Mouse (Mus musculus) urinary bladder, postnatal 14 days (tissue): ENCODE measurements at regions not wholly inside any gene's neighbourhood (a gene's known extent, or its start where the extent isn't known, plus 50 kb on each side); places are given as distances from the start of the nearest gene placed in this dataset.

Experiments
- DNase-seq: peaks from one replicate; pipeline ENCODE4 v3.0.0; 2021; ENCODE audit warnings: low spot score

DNA sequence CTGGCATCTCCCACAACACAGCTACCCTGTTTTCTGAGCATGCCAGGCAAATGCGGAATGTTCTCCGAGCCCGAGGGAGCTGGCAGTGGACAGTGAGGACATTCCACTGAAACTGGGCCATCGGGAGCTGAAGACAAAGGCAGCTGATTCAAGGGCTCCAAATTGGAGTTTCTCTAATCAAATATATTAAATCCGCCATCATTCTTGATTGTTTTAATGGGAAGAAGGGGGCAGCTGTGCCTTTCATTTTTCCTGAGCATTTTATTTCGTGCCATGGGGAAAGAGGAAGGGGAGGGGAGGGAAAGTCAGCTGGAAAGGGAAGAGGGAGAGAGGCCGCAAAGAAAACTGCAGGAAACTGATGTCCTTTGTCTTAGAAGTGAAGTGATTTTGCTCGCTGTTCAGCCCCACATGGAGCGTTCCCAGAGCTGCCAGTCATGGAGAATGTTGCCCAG is 373.9 kb downstream of the Cog6 start:
- DNase-seq, result no peak

DNA sequence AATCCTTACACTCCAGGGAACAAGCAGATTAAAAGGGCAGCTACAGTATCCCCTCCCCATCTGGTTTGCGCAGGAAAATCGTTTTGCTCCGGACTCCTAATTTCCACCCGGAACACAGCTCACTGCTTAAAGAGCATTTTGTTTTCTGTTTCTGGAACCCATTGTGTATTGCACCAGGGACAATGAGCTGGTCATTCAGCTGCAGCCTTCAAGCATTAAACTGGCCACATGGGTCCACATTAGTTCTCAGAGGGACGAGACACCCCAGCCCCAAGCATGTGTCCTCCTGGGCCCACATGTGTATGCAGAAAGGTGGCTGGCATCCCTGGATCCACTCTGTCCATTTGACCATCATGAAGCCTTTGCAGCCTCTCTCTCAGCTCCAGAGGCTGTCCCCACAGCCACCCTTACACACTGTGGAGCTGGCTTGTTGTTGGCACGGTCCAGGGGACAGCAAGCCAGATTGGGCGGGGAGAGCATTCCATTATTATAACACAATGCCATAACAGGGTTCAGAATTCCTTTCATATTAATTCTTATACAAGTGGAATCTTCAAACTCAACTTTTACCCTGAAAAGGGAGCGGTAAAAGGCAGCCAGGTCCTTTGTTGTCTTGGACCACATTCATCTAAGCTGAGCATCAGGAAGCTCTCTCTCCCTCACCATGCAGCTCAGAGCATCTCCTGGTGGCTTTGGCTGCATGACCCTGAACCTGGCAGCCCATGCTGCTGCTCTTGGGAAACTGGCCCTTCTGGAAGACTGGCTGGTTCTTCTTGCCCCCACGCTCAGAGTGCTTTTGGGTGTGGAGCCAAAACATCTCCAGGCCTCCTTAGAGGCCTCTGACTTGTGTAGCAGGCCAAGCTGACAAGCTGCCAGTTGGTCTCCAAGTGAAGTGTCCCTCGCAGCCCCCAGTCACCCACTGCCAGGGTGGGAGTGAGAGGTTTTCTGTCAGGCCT is 373.4 kb downstream of the Foxo1 start:
- peak; percentile 38 for DNase-seq

DNA sequence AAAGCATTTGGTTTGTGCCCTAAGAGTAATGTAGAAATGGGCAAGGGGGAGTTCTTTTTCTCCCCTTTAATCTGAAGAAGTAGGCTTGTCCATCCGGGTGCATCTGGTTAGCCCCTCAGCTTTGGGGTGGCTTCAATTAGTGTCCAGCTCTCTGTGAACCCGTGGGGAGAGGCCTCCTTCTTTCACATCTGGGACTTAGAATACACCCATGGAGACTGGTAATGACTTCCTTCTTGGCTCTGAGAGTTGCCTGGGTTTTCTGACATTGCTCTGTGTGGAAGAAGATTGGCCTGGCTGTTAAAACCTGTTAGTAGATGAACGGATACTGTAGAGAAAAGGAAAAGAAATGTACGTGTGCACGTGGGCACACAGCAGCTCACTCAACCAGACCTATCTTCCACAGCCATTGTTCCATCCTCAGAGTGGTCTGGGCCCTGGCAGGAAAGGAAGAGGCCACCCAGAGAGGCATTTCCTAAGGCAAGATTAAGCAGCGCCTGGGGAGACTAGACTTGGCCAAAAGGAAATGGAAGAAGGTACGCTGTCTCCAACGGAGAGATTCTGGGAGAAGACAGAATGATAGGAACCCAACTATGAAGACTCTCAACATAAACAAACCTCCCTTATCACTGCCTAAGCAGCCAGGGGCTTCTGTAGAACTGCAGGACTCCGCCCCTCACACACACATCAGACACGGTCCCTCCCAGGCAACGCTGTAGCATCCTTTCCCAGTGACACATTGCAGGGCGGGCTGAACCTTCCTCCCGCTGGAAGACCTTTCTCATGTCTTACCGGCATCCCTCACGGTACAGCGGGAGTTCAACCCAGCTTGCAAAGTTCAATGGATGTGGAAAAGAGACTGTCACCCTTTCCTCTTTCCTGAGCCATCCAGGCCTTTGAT is 372.4 kb downstream of the Foxo1 start:
- DNase-seq, result no peak

DNA sequence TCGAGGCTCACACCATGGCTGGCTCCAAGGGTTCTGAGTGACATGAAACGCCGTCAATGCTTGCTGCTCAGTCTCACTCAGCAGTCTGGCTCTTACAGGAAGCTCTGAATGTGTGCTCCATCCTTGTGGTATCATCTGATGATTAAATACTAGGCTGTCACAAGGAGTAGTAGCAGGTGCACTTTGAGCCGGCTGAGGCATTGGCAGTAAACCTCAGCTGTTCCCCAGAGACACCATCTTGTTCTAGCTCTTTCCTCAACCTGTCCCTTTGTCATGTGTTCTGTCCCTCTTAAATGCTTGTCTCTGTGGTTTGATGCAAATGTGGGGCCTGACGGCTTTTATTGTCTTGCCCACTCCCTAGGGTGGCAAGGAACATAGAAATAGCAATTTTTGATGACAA is 370.7 kb downstream of the Foxo1 start:
- DNase-seq, result no peak

DNA sequence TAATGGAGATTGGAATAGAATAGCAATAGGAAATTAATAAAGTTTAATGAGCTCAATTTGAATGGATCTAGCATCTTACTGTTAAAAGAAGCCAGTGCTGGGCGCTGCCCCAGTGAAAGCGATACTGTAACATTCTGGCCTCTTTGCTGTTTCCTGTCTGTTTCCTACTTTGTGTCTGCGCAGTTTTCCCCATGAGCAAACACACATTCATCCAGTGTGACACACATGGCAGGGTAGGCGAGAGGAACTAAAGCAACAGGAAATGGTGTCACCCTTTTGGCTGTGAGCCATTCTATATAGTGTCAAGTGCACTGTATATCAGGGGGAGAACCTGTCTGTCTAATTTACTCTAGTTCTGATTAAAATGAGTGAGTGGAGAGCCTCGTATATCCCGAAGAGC is 366.2 kb downstream of the Foxo1 start:
- DNase-seq, result no peak

DNA sequence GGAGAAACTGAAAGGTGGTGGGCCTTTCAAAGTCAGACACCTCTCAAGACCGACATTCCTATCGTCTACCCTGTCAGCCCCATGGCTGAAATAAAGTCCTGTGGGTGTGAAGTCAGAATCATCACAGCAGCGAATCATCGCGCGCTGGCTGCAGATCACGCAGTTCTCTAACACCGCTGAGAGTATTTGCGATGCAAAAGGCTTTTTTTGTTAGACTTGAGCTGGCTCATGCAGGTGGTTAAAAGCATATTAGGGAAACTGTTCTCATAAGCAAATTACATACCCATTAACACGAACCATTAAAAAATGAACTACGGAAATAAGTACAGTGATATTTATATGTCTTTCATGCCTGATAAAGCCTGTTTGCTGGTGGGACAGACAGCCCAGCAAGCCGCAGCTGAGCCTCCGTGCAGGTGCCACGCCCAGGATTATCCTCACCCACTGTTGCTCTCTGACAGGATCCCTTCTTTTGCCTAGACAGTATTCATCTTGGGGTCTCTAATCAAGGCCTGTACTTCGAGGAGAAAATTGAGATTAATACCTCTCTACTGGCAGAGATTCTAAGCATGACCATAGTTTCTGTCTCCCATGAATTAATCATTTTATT is 365.5 kb downstream of the Foxo1 start:
- DNase-seq, result no peak

DNA sequence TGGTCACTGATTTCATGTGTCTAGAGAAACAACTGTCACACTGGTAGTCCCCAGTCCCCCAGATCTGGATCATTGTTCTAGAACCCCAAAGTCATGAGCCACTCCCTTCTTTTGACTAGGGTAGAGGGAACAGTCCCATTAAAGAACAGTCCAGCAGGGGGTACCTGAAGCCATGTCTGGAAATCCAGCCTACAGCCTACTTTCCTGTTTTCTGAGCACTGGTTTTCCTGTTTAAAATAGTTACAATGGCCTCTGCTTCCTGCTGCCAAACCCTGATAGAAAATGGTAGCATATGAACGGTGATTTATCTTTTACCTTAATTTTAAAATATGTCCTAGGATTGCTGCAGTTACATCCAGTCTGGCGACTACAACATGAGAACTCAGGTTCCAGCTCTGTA is 364.5 kb downstream of the Foxo1 start:
- DNase-seq, result no peak

DNA sequence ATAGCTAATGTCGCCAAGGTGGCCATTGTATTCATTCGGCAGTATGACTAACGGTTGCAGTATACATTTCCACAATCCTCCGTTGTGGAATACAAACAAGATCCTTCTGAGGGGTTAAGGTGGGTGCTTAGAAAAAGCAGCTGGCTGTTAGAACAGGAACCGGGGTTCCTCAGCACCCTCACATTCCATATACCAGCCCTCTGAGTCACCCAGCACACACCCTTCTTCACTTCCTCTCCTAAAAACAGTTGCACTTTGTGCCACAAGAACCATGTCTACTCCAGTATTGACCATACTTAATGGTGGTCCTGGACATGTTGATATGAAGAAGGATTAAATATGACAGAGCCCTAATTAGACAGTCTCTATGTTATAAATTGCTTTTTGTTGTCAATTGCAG is 362.1 kb downstream of the Foxo1 start:
- DNase-seq, result no peak

DNA sequence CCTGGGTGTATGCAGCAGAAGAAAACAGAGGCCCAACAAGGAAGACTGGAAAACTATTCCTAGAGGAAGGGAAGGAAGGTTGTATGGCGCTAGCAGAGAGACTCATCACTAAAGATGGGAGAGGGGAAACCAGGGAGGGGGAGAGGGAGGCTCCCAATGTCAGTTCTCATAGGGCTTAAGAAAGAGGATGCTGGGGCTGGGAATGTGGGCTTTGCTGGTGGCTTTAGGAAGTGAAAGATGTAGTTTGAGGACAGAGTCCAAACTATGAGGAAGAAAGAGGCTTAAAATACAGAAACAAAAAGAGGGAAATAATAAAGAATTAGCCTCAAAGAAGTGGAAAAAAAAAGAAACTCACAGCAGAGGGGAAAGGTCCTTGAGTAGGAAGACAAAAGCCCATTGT is 357.0 kb downstream of the Foxo1 start:
- no peak for DNase-seq

DNA sequence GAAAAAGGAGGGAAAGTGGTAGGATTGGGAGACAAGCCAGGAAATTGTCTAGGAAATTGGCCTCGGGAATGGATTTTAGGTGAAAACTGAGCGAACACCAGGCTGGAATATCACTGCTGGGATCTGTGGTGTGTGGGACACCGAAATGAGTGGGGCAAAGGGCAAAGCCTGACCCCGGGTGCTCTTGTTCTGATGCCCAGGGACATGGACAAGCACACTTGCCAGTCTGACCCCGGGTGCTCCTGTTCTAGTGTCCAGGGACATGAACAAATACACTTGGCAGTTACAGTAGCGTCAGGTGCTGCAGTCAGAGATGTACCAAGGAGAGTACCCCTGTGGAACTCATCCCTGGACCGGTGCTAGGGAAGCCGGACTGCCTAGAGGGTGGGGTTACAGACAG is 354.4 kb downstream of the Foxo1 start:
- DNase-seq, result no peak

DNA sequence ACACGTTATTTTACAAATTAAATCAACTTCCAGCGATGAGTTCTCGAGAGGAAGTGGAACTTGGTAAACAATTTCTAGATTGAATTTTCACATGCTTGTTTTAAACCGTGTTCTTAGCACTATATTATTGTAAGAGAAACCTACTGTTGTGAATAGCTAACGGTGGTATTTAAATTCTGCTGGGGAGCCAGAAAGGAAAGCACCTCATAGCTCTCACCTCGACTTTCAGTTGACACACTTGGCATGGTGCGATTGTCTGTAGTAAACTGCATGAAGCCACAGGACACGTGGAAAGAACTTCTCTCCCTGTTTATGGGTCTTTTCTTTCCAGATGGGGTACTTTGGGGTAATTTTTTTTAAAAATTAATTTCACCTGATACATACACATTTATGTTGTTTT is 353.8 kb downstream of the Foxo1 start:
- DNase-seq, result no peak

DNA sequence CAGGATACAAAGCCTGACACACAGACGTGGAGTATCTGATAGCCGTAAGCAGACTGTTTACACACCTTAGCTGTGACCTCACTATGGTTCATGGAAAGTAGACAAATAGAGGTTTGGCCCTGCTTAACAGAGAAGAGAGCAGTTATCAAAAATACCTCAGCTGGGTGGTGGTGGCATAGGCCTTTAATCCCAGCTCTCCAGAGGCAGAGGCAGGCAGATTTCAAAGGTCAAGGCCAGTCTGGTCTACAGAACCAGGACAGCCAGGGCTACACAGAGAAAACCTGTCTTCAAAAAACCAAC is 350.7 kb downstream of the Foxo1 start:
- DNase-seq, result no peak

DNA sequence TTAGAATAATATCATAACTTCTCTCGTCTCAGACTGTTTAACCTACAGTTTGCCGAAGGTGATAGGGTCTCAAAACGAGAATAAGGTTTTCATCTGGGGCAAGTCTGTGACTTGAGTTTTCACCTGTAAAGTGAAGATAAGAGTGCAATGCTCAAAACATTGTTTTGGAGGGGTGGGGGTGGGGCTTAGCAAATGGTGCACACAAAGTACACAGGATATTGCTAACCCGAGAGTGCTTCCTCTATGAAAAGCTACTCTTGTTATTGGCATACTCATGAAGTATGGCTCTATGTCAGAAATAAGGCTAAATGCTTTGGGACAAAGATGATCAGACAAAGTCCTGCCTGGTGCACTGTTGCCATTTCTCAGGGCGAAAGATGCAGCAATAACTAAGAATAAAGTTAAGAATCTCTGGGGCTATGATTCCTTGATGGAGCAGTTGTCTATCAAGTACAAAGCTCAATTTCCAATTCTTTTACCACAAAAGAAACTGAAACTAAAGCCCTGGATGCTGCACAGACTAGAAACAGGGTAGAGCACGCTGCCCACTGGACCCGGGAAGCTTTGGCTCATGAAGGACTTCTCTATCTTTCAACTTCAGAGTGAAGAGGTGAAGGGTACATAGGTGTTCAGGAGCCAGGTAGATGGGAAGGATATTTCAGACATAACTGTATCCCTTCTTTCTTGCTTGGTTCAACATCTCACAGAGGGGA is 350.2 kb downstream of the Foxo1 start:
- no peak for DNase-seq

DNA sequence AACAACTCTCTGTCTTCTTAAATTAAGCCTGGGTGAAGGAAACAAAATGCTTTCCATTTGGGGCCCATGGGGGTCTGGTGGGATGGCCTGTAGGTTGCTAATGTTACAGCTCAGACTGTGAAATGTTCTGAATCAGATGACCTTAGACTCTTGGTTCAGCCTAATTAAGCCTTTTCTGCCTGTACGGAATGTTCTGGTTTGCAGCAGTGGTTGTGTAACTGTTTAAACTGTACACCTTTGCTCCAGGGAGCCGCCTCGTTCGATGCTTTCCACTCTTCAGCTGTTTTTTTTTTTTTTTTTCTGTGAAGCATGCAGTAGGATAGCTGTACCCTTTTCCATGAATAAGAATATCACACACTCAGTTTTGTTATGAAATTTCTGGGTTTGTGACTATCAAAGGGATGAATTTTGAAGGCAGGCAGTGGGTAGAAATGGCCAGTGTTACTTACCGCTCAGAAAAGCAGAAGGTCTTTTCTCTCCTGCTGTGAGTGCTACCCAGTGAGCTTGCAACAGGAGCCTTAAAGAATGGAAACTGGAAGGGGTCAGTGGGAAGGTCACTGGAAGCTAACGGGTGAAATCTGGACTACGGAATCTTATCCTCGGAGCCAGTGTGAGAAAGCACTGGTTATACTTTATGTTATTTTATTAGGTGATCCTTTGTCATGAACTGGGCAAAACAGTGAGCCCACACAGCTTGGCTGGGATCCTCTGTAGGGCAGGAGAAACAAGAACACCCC is 349.4 kb downstream of the Foxo1 start:
- DNase-seq, result no peak

DNA sequence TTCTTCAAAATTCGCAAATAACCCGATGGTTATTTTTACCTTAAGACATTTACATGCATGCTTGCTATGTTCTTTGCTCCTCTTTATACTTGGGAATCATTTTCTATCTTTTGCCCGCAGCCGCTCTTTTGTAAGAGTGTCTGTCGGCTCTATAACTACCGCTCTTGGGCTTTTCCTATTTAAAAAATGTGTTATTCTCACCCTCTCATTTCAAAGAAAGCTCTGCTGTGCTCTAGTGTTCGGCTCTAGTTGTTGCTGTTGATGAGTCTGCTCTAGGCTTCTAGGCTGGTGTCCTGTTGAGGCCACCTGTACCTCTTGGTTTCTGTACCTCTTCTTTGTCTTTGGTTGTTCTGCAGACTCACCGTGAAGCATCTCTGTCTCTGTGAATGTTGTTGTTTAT is 343.7 kb downstream of the Foxo1 start:
- DNase-seq, result no peak

DNA sequence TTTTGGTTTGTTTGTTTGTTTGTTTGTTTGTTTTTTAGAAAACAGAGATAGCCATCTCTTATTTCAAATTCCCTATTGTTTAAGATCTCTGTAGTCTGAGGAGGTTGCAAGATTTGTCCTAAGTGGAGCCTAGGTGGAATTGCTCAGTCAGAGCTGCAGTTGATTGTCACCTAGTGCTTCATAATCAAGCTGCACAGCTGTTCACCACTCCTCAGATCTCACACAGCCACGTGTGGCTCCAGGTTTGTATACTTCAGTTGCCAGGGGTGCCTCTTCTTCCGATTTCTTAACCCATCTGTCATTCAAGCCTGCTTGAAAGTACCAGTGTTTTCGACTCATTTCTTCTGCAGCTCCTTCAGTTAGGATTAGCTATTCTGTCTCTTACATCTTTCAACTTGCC is 342.3 kb downstream of the Foxo1 start:
- no peak for DNase-seq

DNA sequence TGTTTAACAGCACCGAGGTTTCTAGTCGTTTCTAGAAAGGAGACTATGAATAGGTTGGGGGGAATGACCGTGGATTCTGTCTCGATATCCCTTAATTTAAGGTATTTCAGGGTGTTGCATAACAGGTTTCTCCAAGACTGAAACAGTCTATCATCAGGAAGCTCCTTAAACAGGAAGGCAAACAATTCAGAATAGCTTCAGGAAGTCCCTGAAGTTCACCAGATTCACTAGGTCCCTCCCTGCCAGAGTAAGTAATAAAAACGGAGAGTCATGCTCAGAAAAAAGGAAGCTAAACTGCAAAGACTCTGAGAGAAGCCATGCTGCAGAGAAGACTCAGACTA is 339.9 kb downstream of the Foxo1 start:
- DNase-seq, result no peak

DNA sequence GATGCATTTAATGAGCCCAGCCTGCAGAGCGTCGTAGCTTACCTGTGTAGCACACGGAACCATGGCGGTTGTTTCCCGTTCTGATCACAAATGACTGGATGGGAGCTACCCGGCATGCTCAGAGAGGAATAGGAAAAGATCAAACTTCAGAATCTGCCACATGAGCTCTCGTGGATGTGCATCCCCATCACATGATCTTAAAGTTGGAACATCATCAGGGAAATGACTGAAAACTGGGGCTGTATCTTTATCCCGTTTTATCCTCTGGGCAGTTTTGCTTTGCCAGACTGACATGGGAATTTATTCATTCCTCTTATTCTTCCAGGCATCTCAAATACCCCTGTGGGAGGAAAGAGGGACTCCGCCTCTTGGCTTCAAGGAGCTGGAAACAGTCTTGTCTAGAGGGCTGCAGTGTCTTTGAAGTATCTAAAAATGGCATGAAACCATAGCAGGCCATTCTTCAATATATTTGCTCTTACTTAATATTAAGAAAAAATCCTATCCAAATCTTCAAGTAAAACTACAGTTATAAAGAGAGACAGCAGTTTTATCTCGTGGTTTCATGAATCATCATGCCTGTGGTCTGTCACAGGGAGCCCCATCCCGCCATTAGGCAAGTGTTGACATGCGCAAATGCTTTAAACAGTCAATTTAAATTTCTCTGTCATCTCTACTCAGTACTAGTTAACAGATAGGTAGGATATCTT is 339.4 kb downstream of the Foxo1 start:
- DNase-seq, result no peak

DNA sequence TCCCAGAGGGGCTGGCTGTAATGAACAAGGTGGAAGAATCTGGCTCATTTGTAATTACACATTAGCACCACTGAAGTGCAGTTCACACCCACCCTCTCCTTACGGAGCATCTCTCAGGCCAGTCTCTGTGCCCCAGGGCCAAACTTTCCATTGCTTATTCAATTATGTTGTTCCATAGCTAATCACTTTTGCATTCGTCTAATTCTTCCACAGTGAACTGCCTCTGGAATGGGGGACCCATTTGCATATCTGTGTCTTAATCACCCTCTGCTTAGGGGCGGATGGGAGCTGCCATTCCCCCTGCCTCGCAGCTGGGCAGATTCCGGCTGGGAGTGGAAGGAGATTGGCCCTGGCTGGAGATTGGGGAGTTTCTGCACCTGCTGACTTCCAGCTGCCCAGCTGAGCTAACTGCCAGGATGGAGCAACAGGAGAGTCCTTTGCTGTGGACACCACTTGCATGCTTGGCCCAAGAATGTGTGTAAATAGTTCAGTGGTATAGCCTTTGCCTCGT is 337.2 kb downstream of the Foxo1 start:
- no peak for DNase-seq

DNA sequence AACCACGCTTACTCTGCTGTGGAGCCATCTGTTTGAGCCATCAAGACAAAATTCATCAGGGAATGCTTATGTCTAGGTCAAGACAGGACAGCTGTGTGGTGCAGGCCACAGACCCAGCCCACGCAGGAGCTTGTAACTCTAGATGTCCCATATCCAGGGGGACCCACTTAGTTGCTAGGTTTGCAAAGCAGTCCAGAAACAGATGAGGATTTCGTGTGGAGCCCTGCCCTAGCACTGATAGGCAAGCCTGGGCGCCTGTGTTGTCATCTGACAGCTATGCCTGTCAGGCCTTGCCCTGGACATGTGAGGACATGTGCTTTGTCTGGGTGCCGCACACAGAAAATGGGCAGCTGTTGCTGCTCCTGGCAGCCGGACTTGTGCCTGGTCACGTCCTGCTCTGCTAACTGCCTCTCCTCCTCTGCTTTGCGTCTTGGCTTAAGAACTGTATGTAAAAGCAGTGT is 335.1 kb downstream of the Foxo1 start:
- peak; percentile 87 for DNase-seq
